Mouse (Mus musculus) megakaryocyte, adult 5-6 weeks (primary cell): ENCODE data around the gene Nat8f4. TPM values are rescaled to one million over a fixed set of nuclear protein-coding genes. Genes with fewer than 3 reads are reported as not detected.
A peak's percentile ranks its signal among the peaks of the same experiment; 100 is the strongest.
"Not testable (repeated sequence)": the region's sequence is repeated elsewhere in the genome, so short reads cannot be mapped to it uniquely, and the experiment has no call there.

Experiments
- ATAC-seq: 2 replicates; pipeline ENCODE4 v1.8.0; 2016; ENCODE audit warnings: mild to moderate bottlenecking, inconsistent platforms; ENCODE audit not compliant: poor library complexity, severe bottlenecking
- total RNA-seq, 2 experiments: library from RNA; stranded (forward) in 1 of 2; stranded (reverse) in 1 of 2; fragments of 153-499, 151-499 nt in 1 of 2; fragments of 221-1000, 200-1000 nt in 1 of 2; gene quantifications; 2 replicates each; pipeline versions ENCODE4 v1.2.3 to v1.2.4; 2015 to 2017

Gene Nat8f4
- total RNA-seq, 2 experiments from 2014 or later = 0.25 to 0.44 TPM

DNA sequence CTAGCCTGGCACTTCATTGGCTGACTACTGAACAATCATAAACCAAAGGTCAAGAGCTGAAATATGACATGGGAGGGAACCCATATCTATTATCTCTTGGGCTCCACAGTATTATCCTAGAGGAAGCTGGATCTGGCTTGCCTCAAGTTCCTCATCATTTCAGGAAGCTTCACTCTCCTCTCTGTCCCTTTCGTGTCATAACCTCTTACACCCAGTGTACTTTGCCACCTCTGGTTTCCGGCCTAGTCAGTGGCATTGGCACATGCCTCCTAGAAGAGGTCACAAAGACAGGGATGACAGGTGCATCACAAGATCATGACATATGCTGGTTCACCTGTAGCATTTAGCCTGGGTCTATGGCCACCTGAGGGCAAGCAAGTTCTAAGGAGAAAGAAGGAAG lies 2.4 kb downstream of the Nat8f4 start:
- ATAC-seq = no peak

DNA sequence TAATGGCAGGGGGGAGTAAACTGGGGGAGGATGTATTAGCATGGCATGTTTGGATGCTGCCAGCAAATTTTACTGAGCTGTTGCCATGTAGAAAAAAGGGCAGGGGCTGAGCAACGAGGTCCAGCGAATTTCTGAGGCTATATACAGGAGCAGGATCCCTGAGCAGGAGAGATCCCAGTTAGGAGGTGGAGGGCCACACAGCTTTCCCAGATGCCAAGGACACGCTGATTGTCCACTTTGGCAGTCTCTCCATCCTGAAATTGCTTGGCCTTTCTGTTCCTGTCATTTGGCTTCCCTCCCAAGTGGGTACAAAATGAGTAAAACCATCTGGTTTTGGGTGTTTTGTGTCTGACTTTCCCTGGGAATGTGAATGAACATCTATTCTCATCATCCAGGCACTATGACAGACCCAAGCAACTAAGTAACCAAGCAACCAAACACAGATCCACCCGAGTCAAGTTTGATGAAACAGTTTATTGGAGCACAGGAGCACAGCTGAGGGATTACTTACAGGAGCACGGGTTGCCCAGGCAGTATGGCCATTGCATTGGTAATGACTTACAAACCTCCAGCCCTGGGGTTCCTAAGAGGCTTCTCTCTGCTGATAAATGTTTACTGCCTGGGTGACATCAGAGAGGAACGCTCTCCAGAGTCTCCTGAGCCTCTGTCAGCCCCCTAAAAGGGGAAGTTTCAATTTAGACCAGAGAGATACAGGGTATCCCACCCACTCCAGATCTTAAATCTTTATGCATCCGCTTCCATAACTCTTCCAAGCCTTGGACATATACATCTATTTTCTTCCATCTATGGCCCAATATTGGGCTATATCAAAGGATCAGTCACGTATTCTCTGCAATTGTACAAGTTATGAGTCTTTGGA lies 5.8 kb downstream of the Nat8f4 start:
- not testable (repeated sequence) for ATAC-seq

DNA sequence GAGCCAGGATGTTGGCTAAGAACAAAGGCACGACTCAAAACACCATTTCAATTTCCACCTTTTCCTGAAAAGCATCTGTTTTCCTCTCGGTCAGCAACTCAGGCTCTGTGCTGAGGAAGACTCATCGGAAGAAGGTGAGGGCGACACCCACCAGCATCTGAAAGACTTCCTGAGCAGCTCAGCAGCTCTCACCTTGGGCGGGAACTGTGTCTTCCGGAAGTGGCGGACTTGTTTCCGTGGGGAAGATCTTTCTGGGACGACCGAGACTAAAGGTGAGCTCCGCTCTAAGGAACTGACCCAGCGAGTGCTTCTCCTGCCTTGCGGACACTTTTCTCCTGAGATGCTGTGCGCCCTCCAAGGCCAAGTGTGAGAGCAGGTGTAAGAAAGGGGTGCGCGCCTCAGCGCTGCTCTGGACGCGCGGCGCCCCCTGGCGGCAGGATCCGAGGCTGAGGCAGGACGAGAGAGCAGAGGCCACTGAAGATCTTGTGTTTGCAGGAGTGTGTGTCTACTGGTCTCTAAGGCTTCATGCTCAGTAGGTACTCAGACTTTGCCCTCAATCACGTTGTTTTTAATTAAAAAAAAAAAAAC lies 9.5 kb downstream of the Nat8f4 start:
- ATAC-seq = peak; percentile 77

DNA sequence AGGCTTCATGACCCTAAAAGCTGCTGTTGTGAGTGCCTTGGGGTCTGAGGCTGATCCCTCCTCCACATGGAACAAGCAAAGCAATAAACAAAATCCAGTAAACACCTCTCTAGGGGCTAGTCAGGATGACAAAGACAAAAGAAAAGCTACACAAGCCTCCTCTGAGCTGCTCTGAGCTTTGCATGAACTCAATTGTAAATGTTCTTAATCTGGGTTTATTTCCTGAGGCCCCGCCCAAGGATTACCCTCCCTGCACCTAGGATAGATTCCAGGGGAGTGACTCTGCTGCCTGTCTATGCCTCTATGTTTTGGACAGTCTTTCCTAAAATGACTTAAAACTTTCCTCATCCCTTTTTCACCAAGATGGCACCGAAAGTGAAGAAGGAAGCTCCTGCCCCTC lies 15.7 kb downstream of the Nat8f4 start:
- ATAC-seq = no peak

DNA sequence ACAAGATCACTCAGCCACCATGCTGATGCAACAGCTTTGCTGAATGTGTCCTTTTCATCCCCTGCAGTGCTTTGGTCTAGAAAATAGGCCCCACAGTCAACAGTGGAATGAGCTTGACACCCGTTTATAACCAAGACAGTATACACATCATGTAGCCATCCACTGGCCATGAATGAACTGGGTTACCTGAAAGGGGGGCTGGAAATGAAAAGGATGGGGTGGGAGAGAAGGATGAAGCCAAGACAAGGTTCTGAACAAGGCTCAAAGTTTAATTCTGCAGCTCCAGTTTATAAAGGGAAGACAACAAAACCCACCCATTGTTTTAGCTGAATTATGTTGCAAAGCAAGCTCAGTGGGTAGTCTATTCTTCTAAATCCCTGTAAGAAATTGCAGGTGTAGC lies 20.4 kb downstream of the Nat8f4 start:
- no peak for ATAC-seq

DNA sequence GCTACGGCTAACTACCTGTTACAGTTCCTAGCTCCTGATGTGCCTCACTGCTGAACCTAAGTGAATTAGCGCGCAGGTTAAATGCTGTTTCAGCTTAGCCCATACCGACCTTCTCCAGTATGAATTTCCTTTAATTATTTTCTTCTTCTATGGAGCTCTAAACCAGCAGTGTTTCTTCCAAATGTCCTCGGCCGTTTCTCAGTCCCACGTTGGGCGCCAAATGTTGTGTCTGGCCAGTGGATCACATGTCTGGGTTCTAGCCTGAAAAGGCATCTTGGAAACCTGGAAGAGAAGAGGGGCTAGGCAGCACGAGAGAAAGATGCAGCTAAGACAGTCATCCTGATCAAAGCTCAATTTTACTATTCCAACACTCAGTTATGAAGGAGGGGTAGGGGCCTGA lies 21.4 kb downstream of the Nat8f4 start:
- not testable (repeated sequence) for ATAC-seq

DNA sequence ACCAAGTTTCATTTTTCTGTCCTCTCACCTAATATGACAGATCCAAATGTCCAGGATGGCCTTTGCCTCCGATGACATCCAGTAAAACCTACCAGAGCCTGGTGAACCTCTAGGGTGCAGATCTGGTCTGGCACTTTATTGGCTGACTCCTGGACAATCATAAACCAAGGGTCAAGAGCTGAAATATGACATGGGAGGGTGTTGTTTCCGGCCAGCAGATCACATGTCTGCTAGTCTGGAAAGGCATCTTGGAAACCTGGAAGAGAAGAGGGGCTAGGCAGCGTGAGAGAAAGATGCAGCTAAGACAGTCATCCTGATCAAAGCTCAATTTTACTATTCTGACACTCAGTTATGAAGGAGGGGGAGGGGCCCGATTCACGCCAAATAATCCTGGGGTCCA lies 35.7 kb downstream of the Nat8f4 start, which contains the start of gene Nat8f2:
TSS of gene Nat8f2 (minus strand) at position 153 of the 400 bp plus-strand sequence.
- not testable (repeated sequence) for ATAC-seq

DNA sequence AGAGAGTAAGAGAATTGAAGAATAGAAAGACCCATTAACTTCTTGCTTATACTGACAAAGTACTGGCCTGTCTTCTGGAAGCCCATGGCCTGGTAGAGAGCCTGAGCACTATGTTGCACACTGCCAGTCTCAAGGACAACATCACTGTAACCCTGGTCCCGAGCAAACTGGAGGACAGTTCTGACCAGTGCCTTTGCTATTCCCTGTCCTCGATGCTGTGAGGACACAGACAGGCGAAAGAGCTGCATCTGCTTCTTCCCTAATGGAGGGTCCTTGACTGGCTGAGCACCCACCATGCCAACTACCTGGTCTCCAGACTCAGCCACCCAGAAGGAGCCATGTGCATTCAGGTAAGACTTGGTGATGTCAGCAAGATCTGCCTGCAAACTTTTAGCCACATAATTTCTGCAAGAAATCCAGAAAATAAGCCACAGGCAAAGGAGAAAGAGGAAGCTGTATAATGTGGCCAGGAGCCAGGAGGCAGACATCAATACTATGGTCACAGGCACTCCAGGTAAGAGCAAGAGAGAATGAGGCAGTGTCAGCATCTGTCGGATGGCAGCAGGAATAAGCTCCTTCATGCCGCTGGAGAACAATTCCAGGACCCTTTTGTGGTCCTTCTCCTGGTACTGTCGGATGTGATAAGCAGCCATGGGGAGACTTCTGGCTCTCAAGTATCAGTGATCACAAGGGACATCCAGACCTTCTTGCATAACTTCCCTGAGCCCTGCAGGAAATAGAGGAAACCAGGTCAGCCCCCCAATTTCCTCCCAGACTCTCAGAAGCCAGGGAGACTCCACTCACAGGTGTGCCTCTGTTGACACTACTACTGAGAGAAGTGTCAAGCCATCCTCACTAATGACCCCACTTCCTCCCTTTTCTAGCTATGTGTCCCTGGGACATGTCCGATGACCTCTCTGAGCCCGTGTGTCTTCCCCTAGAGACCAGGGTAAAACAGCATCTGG lies 36.7 kb downstream of the Nat8f4 start:
- no peak for ATAC-seq

DNA sequence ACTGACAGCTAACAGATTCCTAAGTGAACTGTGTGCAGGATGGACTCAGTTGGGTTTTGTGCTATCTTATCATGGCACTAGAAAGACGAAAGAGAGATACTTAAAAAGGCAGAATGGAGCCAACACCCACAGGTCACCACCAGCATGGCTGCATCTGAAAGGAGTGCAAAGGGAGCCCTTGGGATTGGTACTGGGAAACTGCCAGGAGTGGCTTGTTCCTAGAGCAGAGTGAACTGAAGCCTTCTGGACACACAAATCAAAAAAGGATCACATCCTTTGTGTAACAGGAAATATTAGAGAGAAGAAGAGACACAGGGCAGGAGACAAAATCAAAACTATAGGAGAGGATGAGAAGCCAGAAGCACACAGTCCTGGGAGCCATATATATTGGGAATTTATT lies 37.7 kb downstream of the Nat8f4 start:
- not testable (repeated sequence) for ATAC-seq

DNA sequence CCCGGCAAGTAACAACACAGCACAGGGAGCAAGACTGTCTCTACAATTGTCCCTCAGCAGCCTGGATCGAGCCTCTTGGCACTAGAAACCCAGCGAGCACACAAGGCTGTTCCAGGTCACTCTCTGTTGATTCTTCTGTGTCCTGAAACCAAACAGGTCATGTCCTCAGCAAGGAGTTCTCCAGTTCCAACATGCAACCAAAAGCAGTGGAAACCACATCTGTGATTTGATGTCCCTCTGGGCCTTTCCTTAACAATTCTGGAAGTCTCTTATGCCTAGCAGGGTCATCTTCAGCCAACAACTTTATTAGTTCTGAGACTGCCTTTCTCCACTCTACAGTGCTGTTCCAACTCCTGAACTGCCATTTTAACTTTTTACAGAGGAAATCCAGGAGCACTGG lies 38.5 kb downstream of the Nat8f4 start:
- ATAC-seq = not testable (repeated sequence)

DNA sequence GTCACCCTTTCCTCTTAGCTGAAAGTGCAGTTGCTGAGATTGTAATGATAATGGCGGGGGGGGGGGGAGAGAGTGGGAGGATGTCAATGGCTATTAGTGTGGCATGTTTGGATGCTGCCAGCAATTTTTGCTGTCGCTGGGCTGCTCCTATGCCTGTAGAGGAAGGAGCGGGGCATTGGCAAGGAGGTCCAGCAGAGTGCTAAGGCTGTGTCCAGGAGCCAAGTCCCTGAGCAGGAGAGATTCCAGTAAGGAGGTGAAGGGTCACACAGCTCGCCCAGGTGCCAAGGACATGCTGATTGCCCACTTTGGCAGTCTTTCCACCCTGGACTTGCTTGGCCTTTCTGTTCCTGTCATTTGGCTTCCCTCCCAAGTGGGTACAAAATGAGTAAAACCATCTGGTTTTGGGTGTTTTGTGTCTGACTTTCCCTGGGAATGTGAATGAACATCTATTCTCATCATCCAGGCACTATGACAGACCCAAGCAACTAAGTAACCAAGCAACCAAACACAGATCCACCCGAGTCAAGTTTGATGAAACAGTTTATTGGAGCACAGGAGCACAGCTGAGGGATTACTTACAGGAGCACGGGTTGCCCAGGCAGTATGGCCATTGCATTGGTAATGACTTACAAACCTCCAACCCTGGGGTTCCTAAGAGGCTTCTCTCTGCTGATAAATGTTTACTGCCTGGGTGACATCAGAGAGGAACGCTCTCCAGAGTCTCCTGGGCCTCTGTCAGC lies 39.6 kb downstream of the Nat8f4 start:
- ATAC-seq = not testable (repeated sequence)

DNA sequence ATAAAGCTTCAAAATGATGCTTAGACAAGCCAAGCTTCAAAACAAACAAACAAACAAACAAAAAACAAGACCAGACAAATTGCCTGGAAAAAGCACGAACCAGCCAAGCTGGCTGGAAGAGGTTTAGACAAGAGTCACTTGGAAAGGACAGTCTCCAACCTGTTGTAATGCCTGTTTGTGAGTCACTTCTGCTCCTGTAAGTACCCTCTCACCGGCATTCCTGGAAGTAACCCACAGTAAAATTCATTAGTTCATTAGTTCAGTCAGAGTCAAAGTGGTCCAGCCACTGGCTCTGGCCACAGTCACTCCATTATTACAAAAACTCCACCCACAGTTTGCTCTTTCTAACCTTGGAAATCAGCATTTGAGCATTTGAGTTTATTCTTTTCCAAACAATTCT lies 40.8 kb downstream of the Nat8f4 start:
- ATAC-seq = no peak

DNA sequence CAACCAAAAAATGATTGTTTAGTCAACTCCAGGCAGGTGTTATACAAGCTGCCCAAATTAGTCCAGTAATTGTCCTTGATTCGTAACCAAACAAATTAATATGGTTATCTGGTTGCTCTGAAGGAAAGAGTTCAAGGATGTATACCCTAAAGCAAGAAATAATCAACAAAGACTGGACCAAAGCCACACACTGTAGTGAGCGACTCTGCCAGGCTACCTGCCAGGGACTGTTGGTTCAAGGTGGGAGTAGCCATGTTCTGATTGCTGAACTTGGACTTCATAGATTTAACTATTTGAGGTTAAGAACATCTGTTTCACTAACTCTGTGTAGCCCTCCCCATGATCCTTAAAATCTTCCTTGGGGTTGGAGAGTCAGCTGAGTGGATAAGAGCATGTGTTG lies 41.5 kb downstream of the Nat8f4 start:
- ATAC-seq = no peak

DNA sequence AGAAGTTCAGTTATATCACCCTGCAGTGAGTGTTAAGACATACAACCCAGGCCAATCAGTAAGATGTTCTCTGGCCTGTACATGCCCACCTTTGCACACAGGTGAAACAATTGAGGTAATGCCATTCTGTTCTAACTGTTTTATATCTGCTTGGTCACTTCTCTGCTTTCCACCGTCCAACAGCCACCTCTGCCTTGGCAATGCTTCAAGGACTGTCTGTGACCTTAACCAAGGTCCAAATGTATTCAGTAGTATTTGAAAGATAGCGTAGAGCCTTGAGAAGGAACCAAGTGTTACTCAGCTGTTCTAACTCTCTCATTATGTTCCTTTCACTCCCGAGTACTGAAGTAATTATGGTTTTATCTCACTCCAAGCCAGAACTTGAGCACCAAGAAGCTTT lies 42.1 kb downstream of the Nat8f4 start:
- ATAC-seq = no peak

DNA sequence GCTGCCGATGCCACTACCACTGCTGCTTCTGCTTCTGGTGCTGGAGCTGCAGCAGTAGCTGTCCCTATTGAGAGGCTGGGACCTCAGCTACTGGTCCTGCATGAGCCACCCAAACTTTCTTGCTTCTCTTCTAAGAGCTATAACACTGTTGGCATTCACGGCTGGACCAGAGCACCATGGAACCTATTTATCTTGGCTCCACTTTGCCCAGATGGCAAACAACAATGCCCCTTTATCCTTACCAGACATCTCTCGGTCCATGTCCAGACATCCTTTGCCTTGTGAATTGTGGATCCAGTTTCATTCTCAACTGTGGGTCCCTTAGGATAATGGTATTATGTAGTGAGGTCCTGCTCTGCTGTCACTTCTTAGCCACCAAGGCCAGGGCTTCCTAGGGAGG lies 43.4 kb downstream of the Nat8f4 start:
- no peak for ATAC-seq

DNA sequence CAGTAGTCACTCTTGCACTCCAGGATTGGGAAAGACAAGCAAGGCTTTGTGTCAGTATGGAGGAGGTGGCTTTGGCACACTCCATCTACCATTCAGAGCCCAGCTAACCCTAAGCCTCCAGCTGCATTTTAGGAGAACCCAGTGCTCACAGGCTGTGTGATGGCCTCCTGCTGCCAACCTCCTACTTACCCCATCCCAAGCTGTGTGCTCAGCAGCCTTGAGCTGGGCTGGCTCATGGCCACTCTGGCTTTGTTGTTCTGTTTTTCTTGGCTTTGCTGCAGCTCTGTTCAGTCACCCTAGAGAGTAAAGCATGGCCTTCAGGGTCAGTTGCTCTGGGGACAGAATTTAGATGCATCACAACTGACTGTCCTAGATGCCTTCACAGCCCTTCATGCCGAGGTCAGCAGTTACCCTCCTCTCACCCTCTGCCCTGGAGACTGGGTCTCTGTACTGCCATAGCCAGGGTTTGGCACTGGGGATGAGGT lies 48.4 kb downstream of the Nat8f4 start:
- ATAC-seq = no peak

DNA sequence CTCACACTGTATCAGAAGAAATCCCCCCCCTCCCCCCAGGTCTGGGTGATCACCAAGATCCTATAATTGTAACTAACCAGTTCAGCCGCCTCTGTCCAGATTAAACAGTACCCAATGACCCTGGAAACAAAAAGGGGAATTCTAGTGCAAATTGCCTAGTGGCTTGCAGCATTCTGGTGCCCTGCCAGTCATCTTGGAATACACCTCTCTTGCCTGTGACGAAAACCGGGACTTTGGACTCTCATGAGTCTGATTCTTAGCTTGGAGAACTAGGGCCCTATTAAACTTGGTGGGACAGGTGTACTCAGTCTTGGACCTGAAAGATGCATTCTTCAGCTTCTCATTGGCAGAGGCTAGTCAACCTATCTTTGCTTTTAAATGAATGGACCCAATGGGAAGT lies 51.2 kb downstream of the Nat8f4 start:
- ATAC-seq = no peak

DNA sequence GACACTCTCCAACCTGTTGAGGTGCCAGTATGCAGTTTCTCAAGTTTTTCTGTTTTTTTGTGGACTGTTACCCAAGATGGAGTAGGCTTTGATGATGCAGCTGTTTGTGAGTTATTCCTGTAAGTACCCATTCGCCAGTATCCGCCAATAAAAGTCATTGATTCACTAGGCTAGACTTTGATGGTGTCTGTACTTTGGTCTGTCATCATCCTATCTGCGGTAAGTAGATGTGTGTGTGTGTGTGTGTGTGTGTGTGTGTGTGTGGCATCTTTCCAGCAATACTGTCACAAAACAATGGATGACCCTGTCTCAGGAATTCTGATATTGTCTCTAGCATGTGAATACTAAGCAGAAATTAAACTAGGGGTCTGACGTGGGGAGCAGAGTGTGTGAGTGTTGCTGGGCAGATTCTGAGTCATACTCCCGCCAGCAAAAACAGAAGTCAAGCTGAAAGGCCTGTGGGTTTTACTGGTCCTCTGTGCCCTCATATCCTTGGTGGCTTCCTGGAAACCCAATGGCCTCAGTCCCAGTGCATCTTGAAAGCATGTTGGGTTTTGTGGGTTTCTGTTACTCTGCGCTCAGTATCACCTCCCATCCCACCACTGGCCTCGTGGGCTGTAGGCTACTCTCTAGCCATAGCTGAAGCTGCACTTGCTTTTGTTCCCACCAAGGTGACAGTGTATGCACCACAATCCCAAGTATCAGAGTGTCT lies 53.5 kb downstream of the Nat8f4 start:
- no peak for ATAC-seq

DNA sequence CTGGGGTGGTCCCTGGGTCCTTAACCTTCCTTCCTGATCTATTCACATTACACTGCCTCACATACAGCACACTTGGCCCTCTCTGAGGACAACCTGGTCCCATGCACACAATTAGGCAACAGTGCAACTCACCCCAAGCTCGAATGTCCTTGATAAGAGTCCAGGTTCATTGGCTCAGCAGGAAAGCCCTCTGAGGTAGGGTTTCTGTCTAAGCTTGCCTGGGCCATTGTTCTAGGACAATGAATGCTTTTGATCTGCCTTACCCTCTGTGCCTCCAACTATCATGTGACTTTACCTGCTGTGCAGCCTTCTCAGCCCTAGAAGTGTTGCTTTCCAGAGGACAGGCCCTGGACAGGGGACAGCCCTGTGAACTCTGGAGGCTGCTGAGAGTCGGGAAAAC lies 55.4 kb downstream of the Nat8f4 start:
- ATAC-seq = no peak
